Mouse (Mus musculus): ENCODE measurements at regions not wholly inside any gene's neighbourhood (a gene's known extent, or its start where the extent isn't known, plus 50 kb on each side); places are given as distances from the start of the nearest gene placed in this dataset.

DNA sequence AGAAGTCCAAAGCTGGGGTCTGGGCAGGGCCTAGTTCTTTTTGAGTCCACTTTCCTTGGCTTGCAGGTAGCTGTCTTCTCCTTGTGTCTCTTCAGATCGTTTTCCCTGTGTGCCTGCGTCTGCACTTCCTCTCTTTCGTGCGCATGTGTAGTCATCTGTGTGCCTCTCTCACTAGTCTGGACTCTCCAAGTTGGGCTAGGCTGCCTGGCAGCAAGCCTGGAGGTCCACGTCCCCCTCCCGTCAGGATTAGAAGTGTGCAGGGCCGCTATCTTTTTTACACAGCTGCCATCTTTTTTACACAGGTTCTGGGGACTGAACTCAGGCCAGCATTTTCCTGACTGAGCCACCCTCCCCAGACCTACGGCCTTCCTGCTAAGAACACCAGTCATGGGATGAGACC lies 55.8 kb upstream of the Sec14l1 start:
- ATAC-seq (ENCODE audit: low read depth), result no peak
- Histone ChIP-seq H3K4me1 (replicated peaks) (peaks cover 51% of the 10 kb centered on the region), H3K27me3 (peaks cover 6% of the 10 kb centered on the region; the same call in 1 of the 2 replicates), H3K36me3 (no peaks in the 10 kb centered on the region), H3K4me2 (no peak overlapping the region), H3K27ac (replicated peaks) (peak overlapping the region; percentile 89), H3K9ac (no peak overlapping the region), H3K4me3 (no peak overlapping the region), H3K9me3 (no peaks in the 10 kb centered on the region)
- WGBS, result 60% methylated on average over 8 of the region's 8 CpGs

GRCm38 (mm10) chr11:117059981-117060705 lies 54.8 kb upstream of the Sec14l1 start:
- ATAC-seq (ENCODE audit: low read depth), result peak; percentile 36; the same call in 1 of the 2 replicates
- Histone ChIP-seq H3K27ac (replicated peaks) (peak overlapping the region; percentile 89), H3K4me1 (replicated peaks) (peaks cover 53% of the 10 kb centered on the region), H3K27me3 (peaks cover 6% of the 10 kb centered on the region; the same call in 1 of the 2 replicates), H3K36me3 (no peaks in the 10 kb centered on the region), H3K4me3 (no peak overlapping the region), H3K4me2 (peak overlapping the region; percentile 37), H3K9ac (peak overlapping the region; percentile 53), H3K9me3 (no peaks in the 10 kb centered on the region)
- WGBS, result 7% methylated on average over 19 of the region's 19 CpGs

DNA sequence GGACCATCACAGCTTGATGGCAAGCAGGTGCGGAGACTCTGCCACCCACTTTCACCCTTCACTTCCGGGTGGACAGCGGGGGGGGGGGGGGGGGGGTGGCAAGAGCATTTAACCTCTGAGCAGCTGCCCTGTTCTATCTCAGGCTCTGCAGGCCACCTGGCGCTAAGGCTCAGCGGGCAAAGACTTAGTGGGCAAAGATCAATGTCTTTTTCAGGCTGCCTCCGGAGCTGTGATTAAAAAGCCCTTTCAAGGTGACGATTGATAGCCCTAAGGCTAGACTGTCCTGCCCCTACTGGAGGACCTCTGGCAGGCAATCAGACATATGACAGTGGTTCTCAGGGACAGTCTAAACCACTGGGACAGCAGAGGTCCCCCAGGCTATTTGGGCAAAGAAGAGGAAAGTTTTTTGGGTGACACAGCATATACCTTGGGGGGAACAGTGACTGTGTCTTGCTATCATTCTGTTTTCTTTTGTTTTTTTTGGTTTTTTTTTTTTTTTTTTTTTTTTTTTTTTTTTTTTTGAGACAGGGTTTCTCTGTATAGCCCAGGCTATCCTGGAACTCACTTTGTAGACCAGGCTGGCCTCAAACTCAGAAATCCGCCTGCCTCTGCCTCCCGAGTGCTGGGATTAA lies 54.1 kb upstream of the Sec14l1 start:
- Histone ChIP-seq H3K36me3 (no peaks in the 10 kb centered on the region), H3K4me2 (peak overlapping the region; percentile 37), H3K27me3 (peaks cover 6% of the 10 kb centered on the region; the same call in 1 of the 2 replicates), H3K9me3 (no peaks in the 10 kb centered on the region), H3K27ac (replicated peaks) (peak overlapping the region; percentile 89), H3K4me1 (replicated peaks) (peaks cover 53% of the 10 kb centered on the region), H3K9ac (peak overlapping the region; percentile 53), H3K4me3 (no peak overlapping the region)
- 23% methylated on average over 8 of the region's 9 CpGs for WGBS
- no peak for ATAC-seq (ENCODE audit: low read depth)

- no peaks in the 10 kb centered on the region for H3K36me3 ChIP-seq
- H3K4me2 ChIP-seq, result no peak overlapping the region
- peak; percentile 63 for ATAC-seq (ENCODE audit: low read depth)
- peaks cover 45% of the 10 kb centered on the region for H3K4me1 ChIP-seq (replicated peaks)
- H3K9me3 ChIP-seq, result no peaks in the 10 kb centered on the region
- H3K27ac ChIP-seq (replicated peaks), result peak overlapping the region; percentile 79
- H3K27me3 ChIP-seq, result peaks cover 6% of the 10 kb centered on the region; the same call in 1 of the 2 replicates
- no peak overlapping the region for H3K4me3 ChIP-seq
- H3K9ac ChIP-seq, result no peak overlapping the region
- 21% methylated on average over 14 of the region's 14 CpGs for WGBS
Observed at GRCm38 (mm10) chr11:117062772-117063499, 52.0 kb upstream of the Sec14l1 start.
